Mouse (Mus musculus): ENCODE results near the gene Gm6034. TPM values are rescaled to one million over a fixed set of nuclear protein-coding genes. Genes with fewer than 3 reads are reported as not detected.
"Not testable (repeated sequence)": the region's sequence is repeated elsewhere in the genome, so short reads cannot be mapped to it uniquely, and the experiment has no call there.

Gene Gm6034
- total RNA-seq (2021), result not detected
- long read RNA-seq, experiment 1, result 0 reads
- long read RNA-seq, experiment 2, result 0 reads

DNA sequence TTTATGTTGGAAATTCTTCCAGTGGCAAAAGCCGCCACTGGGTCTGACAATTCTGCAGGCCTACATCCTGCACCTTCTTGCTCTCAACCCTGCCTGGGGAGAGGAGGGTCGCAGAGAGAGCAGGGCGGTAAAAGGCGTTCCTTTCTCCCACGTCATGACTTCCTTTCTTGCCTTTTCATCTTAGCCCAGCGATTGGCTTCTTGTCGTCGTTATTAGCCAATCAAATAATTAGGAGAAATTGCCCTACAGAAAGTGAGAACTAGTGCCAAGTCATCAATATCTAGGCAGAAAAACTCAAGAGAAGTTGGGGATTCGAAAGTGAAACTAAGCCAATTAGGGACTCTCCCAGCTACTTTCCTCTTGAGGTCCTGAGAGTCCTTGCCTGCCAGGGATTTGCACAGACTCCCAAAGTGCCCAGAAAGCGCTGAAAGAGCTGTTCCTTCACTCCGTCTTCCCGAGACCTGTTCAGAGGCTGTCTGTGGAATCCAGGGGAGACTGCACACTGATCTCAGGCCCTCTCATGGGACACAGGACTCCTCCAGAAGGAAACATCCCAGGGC lies at the start of gene Gm6034, which contains the start of gene H2-T22:
TSS of gene Gm6034 (plus strand) at position 352 of the 560 bp plus-strand sequence.
TSS of gene H2-T22 (minus strand) at position 138 of the 560 bp plus-strand sequence.
- intact Hi-C loops (cut with DNase I), result not testable (repeated sequence)
- DNase-seq, result peak; percentile 64 to 68

DNA sequence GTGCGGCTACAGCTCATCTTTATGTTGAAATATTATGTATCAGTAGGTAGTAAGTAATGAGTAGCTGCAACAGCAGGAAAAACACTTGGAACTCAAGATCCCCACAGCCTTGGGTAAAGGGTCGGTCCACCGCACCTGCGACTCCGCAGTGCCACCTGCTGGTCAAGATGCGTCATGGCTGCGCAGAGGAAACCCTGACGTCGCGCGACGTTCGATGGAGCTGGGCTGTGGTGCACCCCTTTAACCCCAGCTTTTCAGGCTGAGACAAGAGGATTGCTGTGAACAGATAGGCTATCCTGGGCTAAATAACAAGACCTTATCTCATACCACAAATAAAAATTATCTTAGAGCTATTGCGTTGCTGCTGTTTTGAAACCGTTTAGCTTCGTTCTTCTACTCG lies 49.1 kb upstream of the Gm6034 start:
- intact Hi-C loops (cut with DNase I), result loop anchor here (1.0 to 5.0 kb wide), 3 partner anchors 55 to 251 kb away; no protein-coding TSS in a partner anchor
- peak; percentile 85 to 90 for DNase-seq

DNA sequence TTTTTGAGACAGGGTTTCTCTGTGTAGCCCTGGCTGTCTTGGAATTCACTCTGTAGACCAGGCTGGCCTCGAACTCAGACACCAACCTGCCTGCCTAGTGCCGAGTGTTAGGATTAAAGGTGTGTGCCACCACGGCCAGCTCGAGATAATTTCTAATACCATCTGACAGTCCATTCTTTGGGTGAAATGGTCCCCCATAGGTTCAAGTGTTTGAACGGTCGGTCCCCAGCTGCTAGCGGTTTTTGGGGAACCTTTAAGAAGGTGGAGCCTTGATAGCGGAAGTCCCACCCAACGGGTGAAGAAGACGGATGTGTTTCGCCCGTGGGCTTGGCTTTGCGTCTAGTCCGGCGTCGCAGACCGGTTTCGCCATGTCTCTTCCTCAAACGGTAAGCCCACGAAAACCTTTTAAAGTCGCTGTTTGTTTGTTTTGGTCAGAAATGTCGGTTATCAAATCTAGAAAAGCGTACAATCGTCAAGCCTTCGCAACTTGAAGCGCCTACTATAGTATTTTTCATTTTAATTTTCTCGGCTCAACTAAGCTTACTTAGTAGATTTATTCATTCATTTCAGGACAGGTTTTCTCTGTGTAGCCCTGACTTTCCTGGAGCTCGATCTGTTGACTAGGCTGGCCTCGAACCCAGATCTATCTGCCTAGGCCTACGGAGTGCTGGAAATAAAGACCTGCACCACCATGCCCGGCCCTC lies 48.4 kb upstream of the Gm6034 start:
- peak; percentile 77 to 81 for DNase-seq
- intact Hi-C loops (cut with DNase I), result loop anchor here (5.0 kb wide), 2 partner anchors 167 to 252 kb away; no protein-coding TSS in a partner anchor

DNA sequence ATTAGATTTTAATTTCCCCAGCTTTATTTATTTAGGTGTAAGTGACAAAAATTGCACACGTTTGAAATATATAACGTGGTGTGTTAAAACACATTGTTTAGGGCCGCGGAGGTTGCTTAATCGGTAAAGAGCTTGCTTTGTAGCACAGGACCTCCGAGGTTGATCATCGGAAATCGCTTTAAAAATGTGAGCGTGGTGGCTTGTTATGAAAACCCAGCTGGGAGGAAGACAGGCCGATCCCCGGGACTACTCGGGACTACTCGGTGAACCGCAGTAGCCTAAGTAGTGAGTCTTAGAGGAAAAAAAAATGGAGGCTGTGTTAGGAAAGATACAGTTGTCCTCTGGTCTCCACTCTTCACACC lies 47.9 kb upstream of the Gm6034 start:
- DNase-seq, result no peak
- intact Hi-C loops (cut with DNase I), result loop anchor here (5.0 kb wide), 3 partner anchors 168 to 253 kb away; partner anchors contain the start of gene H2-T3

DNA sequence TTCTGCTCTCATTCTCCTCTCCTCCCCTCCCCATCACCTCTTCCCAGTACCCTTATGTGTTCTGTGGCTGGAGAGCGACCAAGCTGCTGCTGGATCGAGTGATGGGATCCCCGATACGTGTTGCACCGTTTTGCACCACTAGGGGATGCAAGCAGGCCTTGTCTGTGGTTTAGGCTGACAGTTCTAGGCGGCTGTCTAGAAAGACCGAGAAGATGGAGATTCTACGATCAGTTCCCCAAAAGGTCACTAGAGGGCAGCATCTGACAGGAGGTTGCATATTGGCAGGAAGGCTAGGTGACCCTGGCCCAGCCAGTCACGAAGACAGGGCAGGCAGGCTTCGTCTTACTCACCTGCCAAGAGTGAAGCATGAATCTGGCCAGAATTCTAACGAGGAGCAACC lies 45.8 kb upstream of the Gm6034 start:
- peak; percentile 94 to 98 for DNase-seq
- intact Hi-C loops (cut with DNase I), result loop anchor here (1.0 to 5.0 kb wide), 3 partner anchors 38 to 195 kb away; partner anchors contain the start of gene H2-T3

DNA sequence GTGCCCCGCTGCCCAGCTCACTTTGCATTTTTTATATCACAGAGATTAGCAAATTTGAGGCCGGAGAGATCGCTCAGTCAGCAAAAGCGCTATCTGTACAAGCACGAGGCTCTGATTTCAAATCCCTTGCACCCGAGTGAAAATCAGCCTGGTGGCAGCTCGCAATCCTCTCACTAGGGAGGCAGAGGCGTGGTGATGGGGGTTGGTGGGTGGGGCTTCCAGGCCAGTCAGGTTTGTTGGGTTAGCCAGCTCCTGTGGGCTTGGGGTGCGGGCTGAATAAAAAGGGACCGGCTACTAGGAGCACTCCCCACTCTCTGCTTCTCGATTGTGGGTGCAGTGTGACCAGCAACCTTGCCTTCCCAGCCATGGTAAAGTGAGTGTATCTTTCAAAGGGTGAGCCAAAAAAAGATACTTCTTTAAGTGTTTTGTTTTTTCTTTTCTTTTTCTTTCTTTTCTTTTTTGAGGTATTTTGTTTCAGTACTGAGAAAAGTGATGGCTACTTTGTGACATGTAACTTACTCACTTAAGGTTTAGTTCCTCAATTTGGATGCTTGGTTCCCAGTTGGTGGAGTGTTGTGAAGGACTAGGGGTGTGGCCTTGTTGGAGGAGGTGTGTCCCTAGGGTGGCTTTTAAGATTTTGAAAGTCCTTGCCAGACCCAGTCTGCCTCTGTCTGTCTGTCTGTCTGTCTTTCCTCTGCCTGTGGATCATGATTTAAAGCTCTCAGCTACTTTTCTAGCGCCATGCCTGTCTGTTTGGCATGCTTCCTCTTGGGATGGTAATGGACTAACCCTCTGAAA lies 44.8 kb upstream of the Gm6034 start:
- intact Hi-C loops (cut with DNase I), result loop anchor here (1.0 to 5.0 kb wide), 3 partner anchors 37 to 194 kb away; partner anchors contain the start of gene H2-T3
- no peak for DNase-seq

DNA sequence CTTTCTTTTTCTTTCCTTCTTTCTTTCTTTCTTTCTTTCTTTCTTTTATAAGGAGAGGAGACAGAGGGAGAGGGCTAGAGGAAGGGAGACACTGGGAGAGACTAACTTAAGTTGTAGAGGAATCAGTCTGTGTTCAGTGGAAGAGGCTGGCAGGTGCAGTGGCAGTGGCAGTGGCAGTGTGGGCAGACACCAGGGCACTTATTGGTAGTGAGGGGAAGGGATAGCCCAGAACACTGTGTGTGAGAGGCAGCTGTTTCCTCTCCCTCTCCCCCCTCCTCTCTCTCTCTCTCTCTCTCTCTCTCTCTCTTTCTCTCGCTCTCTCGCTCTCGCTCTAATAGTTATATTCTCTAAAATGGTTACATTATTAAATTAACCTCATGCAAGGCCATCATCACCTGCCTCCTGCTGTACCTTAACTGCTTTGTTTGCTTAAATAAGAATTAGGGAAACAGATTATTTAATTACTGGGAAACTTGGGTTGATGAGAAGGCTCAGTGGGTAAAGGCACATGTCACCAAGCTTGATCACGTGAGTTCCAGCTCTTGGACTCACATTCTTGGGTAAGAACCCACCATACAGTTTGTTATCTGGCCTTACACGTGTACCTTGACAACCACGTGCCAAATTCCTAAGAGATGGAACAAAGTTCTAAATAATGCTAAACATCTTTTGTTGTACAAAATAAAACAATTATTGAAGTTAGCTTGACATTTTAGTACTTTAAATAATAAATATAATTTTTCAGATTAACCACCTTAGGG lies 44.0 kb upstream of the Gm6034 start:
- intact Hi-C loops (cut with DNase I), result loop anchor here (5.0 kb wide), 1 partner anchor 194 kb away; the partner anchor contains the start of gene H2-T3
- DNase-seq, result no peak

DNA sequence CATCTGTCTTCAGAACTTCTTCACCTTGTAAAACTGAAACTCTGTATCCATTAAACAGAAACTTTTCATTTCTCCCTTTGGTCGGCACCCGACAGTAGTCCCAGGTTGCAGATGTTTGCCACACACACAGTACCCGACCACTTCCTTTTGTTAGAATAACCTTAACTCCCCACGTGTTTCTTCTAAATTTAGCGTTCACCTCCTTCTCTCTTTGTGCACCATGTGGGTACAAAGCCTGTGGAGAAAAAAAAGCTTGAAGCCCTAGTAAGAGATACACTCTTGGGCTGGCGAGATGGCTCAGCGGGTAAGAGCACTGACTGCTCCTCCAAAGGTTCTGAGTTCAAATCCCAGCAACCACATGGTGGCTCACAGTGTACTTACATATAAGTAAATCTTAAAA lies 43.4 kb upstream of the Gm6034 start:
- DNase-seq, result no peak
- intact Hi-C loops (cut with DNase I), result loop anchor here (5.0 kb wide), 1 partner anchor 193 kb away; the partner anchor contains the start of gene H2-T3

DNA sequence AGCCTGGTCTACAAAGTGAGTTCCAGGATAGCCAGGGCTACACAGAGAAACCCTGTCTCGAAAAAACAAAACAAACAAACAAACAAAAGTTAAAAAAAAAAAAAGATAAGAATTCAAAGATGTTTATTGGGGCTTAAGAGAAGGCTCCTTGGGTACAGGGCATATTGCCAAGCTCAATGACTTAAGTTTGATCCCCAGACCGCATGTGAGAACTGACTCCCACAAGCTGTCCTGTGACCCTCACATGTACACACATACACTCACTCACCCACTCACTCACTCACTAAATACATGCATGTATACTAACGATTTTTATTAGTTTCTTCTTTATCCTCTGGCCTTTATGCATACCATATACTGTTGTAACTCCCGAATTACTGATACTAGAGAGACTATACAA lies 42.4 kb upstream of the Gm6034 start:
- no peak for DNase-seq
- intact Hi-C loops (cut with DNase I), result no loop called here

DNA sequence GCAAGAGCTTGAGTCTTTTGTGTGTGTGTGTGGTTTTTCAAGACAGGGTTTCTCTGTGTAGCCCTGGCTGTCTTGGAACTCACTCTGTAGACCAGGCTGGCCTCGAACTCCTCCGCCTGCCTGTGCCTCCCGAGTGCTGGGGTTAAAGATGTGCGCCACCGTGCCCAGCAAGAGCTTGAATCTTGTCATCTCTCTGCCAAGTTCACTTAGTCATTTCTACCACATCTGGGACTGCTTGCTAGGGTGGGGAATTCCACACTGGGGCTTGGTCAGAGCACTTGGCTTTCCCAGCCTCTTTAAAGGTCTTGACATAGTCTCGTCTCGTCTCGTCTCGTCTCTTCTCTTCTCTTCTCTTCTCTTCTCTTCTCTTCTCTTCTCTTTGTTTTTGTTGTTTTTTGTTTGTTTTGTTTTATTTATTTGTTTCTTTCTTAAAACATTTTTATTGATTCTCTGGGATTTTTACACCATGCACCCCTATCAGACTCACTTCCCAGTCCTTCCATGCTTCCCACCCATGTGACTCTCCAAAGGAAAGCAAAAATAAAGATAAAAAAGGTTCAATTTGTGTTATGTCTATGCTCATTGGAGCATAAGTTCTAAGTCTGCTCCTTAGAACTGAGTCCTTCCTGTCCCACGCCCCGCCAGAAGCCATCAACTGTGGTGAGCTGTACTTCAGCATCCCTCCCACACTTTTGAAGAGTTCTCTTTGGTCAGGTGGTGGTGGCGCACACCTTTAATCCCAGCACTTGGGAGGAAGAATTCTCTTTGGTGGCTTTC lies 41.5 kb upstream of the Gm6034 start:
- no peak for DNase-seq
- intact Hi-C loops (cut with DNase I), result no loop called here

DNA sequence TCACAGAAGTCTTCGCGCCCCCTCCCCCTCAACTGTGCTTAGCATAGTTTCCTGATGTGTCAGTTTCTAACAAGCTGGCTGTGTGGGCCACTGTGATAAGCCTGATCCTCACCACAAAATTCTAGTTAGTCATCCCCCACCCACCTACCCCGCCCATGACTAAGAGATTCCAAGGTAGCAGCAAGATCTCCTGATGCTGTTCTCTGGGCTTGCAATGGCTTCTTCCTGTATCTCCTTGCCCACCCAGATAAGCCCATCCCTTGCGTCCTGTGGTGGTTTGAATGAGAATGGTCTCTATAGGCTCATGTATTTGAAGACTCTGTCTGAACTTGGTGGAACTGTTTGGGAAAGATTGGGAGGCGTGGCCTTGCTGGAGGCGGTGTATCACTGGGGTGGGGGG lies 40.8 kb upstream of the Gm6034 start:
- DNase-seq, result no peak
- intact Hi-C loops (cut with DNase I), result no loop called here

DNA sequence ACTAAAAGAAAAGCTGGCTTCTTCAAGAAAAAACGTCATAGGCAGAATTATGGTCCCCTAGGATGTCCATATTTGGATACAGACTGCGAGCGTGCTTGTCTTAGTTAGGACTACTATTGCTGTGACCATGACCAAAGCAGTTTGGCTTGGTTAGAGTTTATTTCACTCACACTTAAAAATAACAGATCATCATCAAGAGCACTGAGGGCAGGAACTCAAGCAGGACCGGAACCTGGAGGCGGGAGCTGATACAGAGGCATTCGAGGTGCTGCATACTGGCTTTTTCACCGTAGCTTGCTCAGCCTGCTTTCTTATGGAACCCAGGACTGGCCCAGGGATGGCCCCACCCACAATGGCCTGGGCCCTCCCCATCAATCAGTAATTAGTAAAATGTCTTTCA lies 39.4 kb upstream of the Gm6034 start:
- intact Hi-C loops (cut with DNase I), result no loop called here
- DNase-seq, result no peak

DNA sequence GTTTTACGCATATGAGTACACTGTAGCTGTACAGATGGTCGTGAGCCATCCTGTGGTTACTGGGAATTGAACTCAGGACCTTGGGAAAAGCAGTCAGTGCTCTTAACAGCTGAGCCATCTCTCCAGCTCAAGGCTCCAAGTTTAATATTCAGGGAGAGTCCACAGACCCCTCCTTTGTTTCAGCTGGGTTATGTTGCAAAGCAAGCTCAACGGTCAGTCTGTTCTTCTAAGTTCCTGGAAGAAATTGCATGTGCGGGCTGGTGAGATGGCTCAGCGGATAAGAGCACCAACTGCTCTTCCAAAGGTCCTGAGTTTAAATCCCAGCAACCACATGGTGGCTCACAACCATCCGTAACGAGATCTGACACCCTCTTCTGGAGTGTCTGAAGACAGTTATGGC lies 38.4 kb upstream of the Gm6034 start:
- DNase-seq; intact Hi-C loops (cut with DNase I): not testable (repeated sequence)

DNA sequence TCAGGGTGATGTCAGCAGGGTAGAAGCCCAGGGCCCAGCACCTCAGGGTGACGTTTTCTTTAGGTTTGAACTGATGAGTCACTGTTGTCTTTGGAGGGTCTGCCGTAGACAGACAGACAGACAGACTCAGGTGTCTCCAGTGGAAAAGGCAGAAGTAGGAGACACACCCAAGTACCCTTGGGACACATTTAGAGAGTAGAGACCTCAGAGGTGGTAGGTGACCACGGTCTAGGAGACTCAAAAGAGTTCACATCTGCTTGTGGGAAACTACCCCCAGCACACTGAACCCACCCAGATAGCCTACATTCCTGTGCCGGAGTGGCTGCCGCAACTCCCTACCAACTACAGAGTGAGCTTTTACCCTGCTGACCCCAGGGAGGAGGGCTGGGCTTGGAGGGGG lies 27.8 kb upstream of the Gm6034 start:
- no peak for DNase-seq
- intact Hi-C loops (cut with DNase I), result no loop called here

DNA sequence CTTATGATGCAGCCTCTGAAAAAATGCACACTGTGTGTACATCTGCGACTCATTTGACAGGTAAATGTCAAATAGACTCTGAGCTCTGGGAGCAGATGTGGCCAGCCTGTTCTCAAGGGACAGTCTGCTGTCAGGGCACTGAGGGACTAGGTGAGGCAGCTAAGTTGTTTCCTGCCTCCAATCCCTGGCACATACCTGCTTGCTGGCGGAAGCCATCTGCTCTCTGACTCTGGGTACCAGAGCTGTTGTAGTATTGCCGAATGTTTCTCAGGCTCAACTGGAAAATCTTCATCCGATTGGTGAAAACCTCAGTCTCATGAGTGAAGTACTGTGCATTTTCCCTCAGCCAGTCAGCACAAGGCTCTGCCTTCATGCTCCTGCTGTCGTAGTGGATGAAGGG lies 25.7 kb upstream of the Gm6034 start:
- intact Hi-C loops (cut with DNase I), result no loop called here
- DNase-seq, result no peak

DNA sequence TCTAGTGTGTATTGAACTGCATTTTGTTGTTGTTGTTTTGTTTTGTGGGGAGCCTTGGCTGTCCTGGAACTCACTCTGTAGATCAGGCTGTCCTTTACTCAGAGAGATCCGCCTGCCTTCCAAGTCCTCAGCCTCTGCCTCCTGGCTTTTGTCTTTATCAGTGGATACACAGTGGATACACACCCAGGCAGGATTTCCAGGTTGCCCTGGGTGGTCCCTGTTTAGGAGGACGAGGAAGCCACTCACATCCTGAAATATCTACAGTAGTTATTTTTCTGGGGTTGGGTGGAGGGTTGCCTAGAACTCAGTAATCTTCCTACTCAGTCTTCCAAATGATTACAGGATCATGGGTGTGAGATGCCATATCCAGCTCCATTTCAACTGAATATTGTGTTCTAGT lies 23.8 kb upstream of the Gm6034 start:
- DNase-seq, result peak in 1 of 2 experiments; percentile 23
- intact Hi-C loops (cut with DNase I), result no loop called here

DNA sequence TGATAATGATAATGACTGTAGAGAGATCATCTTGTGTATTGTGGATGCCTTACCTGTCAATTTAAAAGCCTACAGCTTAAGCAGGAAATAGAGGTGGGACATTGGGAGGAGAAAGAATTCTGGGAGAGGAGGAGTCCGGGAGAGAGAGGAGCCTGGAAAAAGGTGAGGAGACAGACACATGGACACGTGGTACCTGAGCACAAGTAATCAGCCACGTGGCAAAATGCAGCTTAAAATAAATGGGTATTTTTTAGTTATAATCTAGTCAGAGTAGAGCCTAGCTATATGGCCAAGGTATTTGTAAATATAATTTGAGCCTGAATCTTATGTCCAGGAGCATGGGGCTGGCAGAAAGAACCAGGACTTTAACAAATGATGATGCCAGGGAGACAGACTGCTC lies 23.2 kb upstream of the Gm6034 start:
- DNase-seq, result no peak
- intact Hi-C loops (cut with DNase I), result no loop called here

DNA sequence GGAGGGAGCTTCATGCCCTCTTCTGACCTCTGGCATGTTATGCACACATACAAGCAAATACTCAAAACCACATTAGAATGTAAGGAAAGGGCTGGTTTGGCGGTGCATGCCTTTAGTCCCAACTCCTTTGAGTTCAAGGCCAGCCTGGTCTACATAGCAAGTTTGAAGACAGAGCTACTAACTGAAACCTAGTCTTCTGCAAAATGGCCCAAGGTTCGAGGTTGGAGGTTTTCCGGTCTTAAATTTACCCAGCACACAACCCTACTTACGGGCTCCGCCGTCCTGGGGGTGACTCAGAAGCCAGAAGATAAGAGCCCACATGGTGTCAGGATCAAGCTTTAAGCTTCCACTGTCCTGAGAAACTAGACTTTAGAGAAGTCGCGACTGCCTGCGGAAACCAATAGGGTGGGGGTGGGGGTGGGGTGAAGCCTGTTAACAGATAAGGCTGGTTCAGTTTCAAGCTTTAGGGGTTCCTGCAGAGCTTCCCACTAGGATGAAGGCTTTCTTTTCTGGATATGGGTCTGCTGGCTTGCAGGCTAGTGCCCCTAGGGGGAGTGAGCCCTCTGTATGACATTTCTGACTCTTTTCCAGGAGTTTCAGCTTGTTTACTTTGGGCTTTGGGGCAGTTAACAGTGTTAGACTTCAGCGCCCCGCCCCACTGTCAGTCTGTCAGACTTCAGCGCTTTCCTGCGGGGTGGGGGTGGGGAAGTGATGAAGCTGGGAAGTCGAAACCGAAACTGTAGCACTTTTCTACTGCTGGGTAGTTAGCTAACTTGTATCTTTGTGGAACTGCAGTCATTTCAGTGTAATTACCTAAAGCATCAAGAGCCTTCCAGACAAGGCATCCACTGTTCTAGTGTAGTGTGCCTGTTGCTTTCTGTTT lies 22.3 kb upstream of the Gm6034 start, which contains the start of gene H2-T24:
TSS of gene H2-T24 (minus strand) at position 370 of the 883 bp plus-strand sequence.
- peak; percentile 66 to 68 for DNase-seq
- intact Hi-C loops (cut with DNase I), result no loop called here

Measured in heart, postnatal 14 days (tissue).